Mouse (Mus musculus) CH12.LX (cell line): Measurements from ENCODE around the gene Rreb1. TPM values are rescaled to one million over a fixed set of nuclear protein-coding genes. Genes with fewer than 3 reads are reported as not detected.

Source experiments
- DNase-seq: peaks from one replicate; pipeline ENCODE4 v3.0.0-alpha.2; 2013; ENCODE audit errors: extremely low read depth
- H3K27ac ChIP-seq: 2 replicates; pipeline ENCODE4 v1.5.1; 2012; ENCODE audit warnings: low read depth, mild to moderate bottlenecking, control low read depth, moderate library complexity; ENCODE audit not compliant: insufficient read depth
- H3K27me3 ChIP-seq: replicated peaks from 2 replicates; pipeline ENCODE3; 2012; ENCODE audit warnings: inconsistent platforms
- H3K36me3 ChIP-seq, 2 experiments: replicated peaks in 1 of 2; 2 replicates each; pipeline versions ENCODE3 to v1.6.1; 2012; ENCODE audit warnings: inconsistent platforms in 1 of 2, low read length in 1 of 2, mild to moderate bottlenecking in 1 of 2, mixed read lengths in 1 of 2, moderate library complexity in 1 of 2; ENCODE audit not compliant: control insufficient read depth in 1 of 2, insufficient read depth in 1 of 2
- H3K4me1 ChIP-seq, 2 experiments: 2 replicates each; pipeline ENCODE4 v1.6.1; 2012; ENCODE audit warnings: inconsistent platforms in 1 of 2, moderate library complexity in 1 of 2; ENCODE audit not compliant: insufficient read depth in 2 of 2, control insufficient read depth in 1 of 2
- H3K4me2 ChIP-seq: 2 replicates; pipeline ENCODE4 v1.6.1; 2012; ENCODE audit warnings: low read depth, mild to moderate bottlenecking, control low read depth; ENCODE audit not compliant: poor library complexity, insufficient read depth, severe bottlenecking
- H3K4me3 ChIP-seq, 3 experiments: fragments of 150-350 bp in 1 of 3; sonication (generic) in 1 of 3; replicated peaks in 1 of 3; 2 replicates each; pipeline versions ENCODE3 to v1.5.1; 2011 to 2012; ENCODE audit warnings: low read depth in 2 of 3, low read length in 2 of 3, mild to moderate bottlenecking in 2 of 3, moderate library complexity in 2 of 3, control low read depth in 1 of 3, improper control_type of control experiment in 1 of 3, inconsistent platforms in 1 of 3, mixed read lengths in 1 of 3; ENCODE audit not compliant: poor library complexity in 1 of 3
- H3K79me2 ChIP-seq: replicated peaks from 2 replicates; pipeline ENCODE4 v1.6.1; 2012; ENCODE audit warnings: mild to moderate bottlenecking, moderate library complexity; ENCODE audit not compliant: control insufficient read depth, poor library complexity, insufficient read depth, severe bottlenecking; ENCODE audit errors: extremely low read depth
- H3K9ac ChIP-seq: 2 replicates; pipeline ENCODE4 v1.6.1; 2012; ENCODE audit warnings: low read depth, mild to moderate bottlenecking, control low read depth, moderate library complexity; ENCODE audit not compliant: insufficient read depth
- H3K9me3 ChIP-seq: replicated peaks from 2 replicates; pipeline ENCODE3; 2012; ENCODE audit warnings: low read length, inconsistent platforms, mixed read lengths
- BHLHE40 ChIP-seq: IDR thresholded peaks from 2 replicates; pipeline ENCODE4 v1.6.1; 2011; ENCODE audit warnings: mild to moderate bottlenecking, low read depth, low read length, improper control_type of control experiment
- CHD1 ChIP-seq: IDR thresholded peaks from 2 replicates; pipeline ENCODE4 v1.6.1; 2012; ENCODE audit warnings: low read depth, low read length, improper control_type of control experiment, inconsistent platforms
- CHD2 ChIP-seq: IDR thresholded peaks from 2 replicates; pipeline ENCODE4 v1.6.1; 2011; ENCODE audit warnings: low read length, improper control_type of control experiment
- E2F4 ChIP-seq: IDR thresholded peaks from 2 replicates; pipeline ENCODE4 v1.6.1; 2011; ENCODE audit warnings: low read depth, low read length, improper control_type of control experiment; ENCODE audit not compliant: insufficient replicate concordance
- ELF1 ChIP-seq: IDR thresholded peaks from 2 replicates; pipeline ENCODE4 v1.6.1; 2014; ENCODE audit warnings: low read depth, mild to moderate bottlenecking, inconsistent platforms, low read length, improper control_type of control experiment
- ETS1 ChIP-seq: conservative IDR thresholded peaks from 2 replicates; pipeline ENCODE4 v1.6.1; 2012; ENCODE audit warnings: low read depth, mild to moderate bottlenecking, inconsistent platforms, low read length, improper control_type of control experiment, moderate library complexity
- GABPA ChIP-seq: IDR thresholded peaks from 2 replicates; pipeline ENCODE4 v1.6.1; 2012; ENCODE audit warnings: low read depth, low read length, improper control_type of control experiment, inconsistent platforms; ENCODE audit not compliant: insufficient replicate concordance
- HCFC1 ChIP-seq: IDR thresholded peaks from 2 replicates; pipeline ENCODE4 v1.6.1; 2012; ENCODE audit warnings: low read depth, mild to moderate bottlenecking, inconsistent platforms, low read length, improper control_type of control experiment
- JUND ChIP-seq: conservative IDR thresholded peaks from 2 replicates; pipeline ENCODE4 v1.6.1; 2011; ENCODE audit warnings: low read depth, low read length, improper control_type of control experiment
- KAT2A ChIP-seq: IDR thresholded peaks from 2 replicates; pipeline ENCODE4 v1.6.1; 2012; ENCODE audit warnings: low read length, improper control_type of control experiment, inconsistent platforms; ENCODE audit not compliant: insufficient replicate concordance
- MAX ChIP-seq: IDR thresholded peaks from 2 replicates; pipeline ENCODE4 v1.6.1; 2011; ENCODE audit warnings: low read length, improper control_type of control experiment
- MAZ ChIP-seq: IDR thresholded peaks from 2 replicates; pipeline ENCODE4 v1.6.1; 2012; ENCODE audit warnings: low read depth, mild to moderate bottlenecking, inconsistent platforms, low read length, improper control_type of control experiment, moderate library complexity
- MXI1 ChIP-seq: IDR thresholded peaks from 2 replicates; pipeline ENCODE4 v1.6.1; 2011; ENCODE audit warnings: mild to moderate bottlenecking, low read depth, low read length, improper control_type of control experiment
- NELFE ChIP-seq: IDR thresholded peaks from 2 replicates; pipeline ENCODE4 v1.6.1; 2011; ENCODE audit warnings: low read depth, low read length, improper control_type of control experiment
- NRF1 ChIP-seq: IDR thresholded peaks from 2 replicates; pipeline ENCODE4 v1.6.1; 2014; ENCODE audit warnings: low read depth, mild to moderate bottlenecking, inconsistent platforms, low read length, improper control_type of control experiment, moderate library complexity
- RCOR1 ChIP-seq: conservative IDR thresholded peaks from 2 replicates; pipeline ENCODE4 v1.6.1; 2012; ENCODE audit warnings: low read depth, mild to moderate bottlenecking, inconsistent platforms, low read length, improper control_type of control experiment
- SIN3A ChIP-seq: IDR thresholded peaks from 2 replicates; pipeline ENCODE4 v1.6.1; 2012; ENCODE audit warnings: low read length, improper control_type of control experiment, inconsistent platforms
- SMC3 ChIP-seq: IDR thresholded peaks from 2 replicates; pipeline ENCODE4 v1.6.1; 2011; ENCODE audit warnings: low read depth, low read length, improper control_type of control experiment
- TBP ChIP-seq: conservative IDR thresholded peaks from 2 replicates; pipeline ENCODE4 v1.6.1; 2011; ENCODE audit warnings: low read depth, low read length, improper control_type of control experiment
- TCF12 ChIP-seq: IDR thresholded peaks from 2 replicates; pipeline ENCODE4 v1.6.1; 2014; ENCODE audit warnings: low read depth, mild to moderate bottlenecking, inconsistent platforms, low read length, improper control_type of control experiment
- UBTF ChIP-seq: IDR thresholded peaks from 2 replicates; pipeline ENCODE4 v1.6.1; 2012; ENCODE audit warnings: low read depth, mild to moderate bottlenecking, inconsistent platforms, low read length, improper control_type of control experiment, moderate library complexity
- ZKSCAN1 ChIP-seq: IDR thresholded peaks from 2 replicates; pipeline ENCODE4 v1.6.1; 2012; ENCODE audit warnings: low read depth, inconsistent platforms, low read length, improper control_type of control experiment, borderline replicate concordance
- dilution Hi-C: fragments of 300-500 bp; cut with MboI; formaldehyde crosslinking; loops from 2 replicates; pipeline ENCODE4 v1.14.3; 2020; ENCODE audit warnings: low sequenced_read_pairs; ENCODE audit not compliant: extremely low pct_unique_long_range_greater_than_20kb, extremely low pct_ligation_motif_present
- in situ Hi-C: fragments of 300-500 bp; cut with MboI; formaldehyde crosslinking; loops from 3 replicates; pipeline ENCODE4 v1.14.3; 2019; ENCODE audit warnings: low sequenced_read_pairs, low pct_ligation_motif_present, low pct_unique_long_range_greater_than_20kb, mixed read lengths
- polyA plus RNA-seq: library from polyadenylated mRNA; unstranded; fragments of >175 nt; gene quantifications from 2 replicates; pipeline ENCODE4 v1.2.1, GENCODE M21; 2012; ENCODE audit warnings: low read depth; ENCODE audit not compliant: insufficient read length
- total RNA-seq, 2 experiments: library from RNA; depleted of rRNA; stranded (reverse); fragments of 300-350 nt in 1 of 2; fragments of >200 nt in 1 of 2; gene quantifications; 2 replicates each; pipeline ENCODE4 v1.2.3; 2012 to 2014

The Rreb1 gene
- total and polyA plus RNA-seq, 3 experiments, result 1.0 to 10.2 (median 5.3) TPM

GRCm38 (mm10) chr13:37966256-37967051, 188.3 kb downstream of the Rreb1 start (continued):
- TF ChIP-seq MXI1 (peak; percentile 22; the same call in 1 of the 2 replicates), KAT2A (no peak), NELFE (peak; percentile 46; the same call in 1 of the 2 replicates), TBP (peak; percentile 79; the same call in 1 of the 2 replicates), CHD1 (no peak), MAX (peak; percentile 22; the same call in 1 of the 2 replicates), NRF1 (no peak; the same call in 1 of the 2 replicates)

GRCm38 (mm10) chr13:37967052-37967437, 188.8 kb downstream of the Rreb1 start:
- peak overlapping the region; percentile 43 for H3K9ac ChIP-seq
- peak overlapping the region in 2 of 3 experiments; percentile 9 to 42 for H3K4me3 ChIP-seq
- peaks cover 3 to 17% of the 10 kb centered on the region in 2 experiments for H3K36me3 ChIP-seq
- H3K4me1 ChIP-seq, result peaks cover 18 to 59% of the 10 kb centered on the region in 2 experiments
- in situ Hi-C loops, result loop anchor here (25.0 kb wide), 1 partner anchor 430 kb away; no protein-coding TSS in a partner anchor
- no peaks in the 10 kb centered on the region for H3K9me3 ChIP-seq
- H3K27me3 ChIP-seq, result no peaks in the 10 kb centered on the region
- peak overlapping the region; percentile 85 for H3K27ac ChIP-seq
- H3K79me2 ChIP-seq, result no peaks in the 10 kb centered on the region
- TF ChIP-seq ELF1 (peak; percentile 46; the same call in 1 of the 2 replicates), CHD2 (no peak), NELFE (peak; percentile 0; the same call in 1 of the 2 replicates), ETS1 (no peak; the same call in 1 of the 2 replicates), RCOR1 (no peak), HCFC1 (no peak), JUND (no peak), UBTF (no peak), MXI1 (0 out of 2 replicates have a peak, but pooled peaks have one; percentile 5), MAX (no peak), ZKSCAN1 (no peak), KAT2A (no peak), E2F4 (no peak), NRF1 (no peak), SIN3A (no peak), MAZ (no peak), GABPA (no peak), BHLHE40 (peak; percentile 47; the same call in 1 of the 2 replicates), CHD1 (peak; percentile 54; the same call in 1 of the 2 replicates), TCF12 (no peak), SMC3 (no peak)
- no peak for DNase-seq
- dilution Hi-C loops, result no loop called here
- peak overlapping the region; percentile 53 for H3K4me2 ChIP-seq
